Mouse (Mus musculus): ENCODE measurements around the gene Ctsf. TPM values are rescaled to one million over a fixed set of nuclear protein-coding genes. Genes with fewer than 3 reads are reported as not detected.
A peak's percentile ranks its signal among the peaks of the same experiment; 100 is the strongest.

Ctsf gene
- polyA plus RNA-seq, 1 experiment from 2014 or later, result 73.6 TPM

GRCm38 (mm10) chr19:4820678-4821303, 34.1 kb upstream of the Ctsf start:
- H3K4me3 ChIP-seq (replicated peaks; ENCODE audit: low read length), result no peak overlapping the region
- H3K36me3 ChIP-seq (ENCODE audit: control insufficient read depth, insufficient read depth), result no peaks in the 10 kb centered on the region
- no peaks in the 10 kb centered on the region for H3K4me1 ChIP-seq (replicated peaks; ENCODE audit: control insufficient read depth, insufficient read depth, low read length)
- no peaks in the 10 kb centered on the region for H3K9me3 ChIP-seq (ENCODE audit: control insufficient read depth, low read length)
- H3K4me2 ChIP-seq (ENCODE audit: low read length), result no peak overlapping the region
- H3K9ac ChIP-seq (replicated peaks; ENCODE audit: low read depth, low read length), result no peak overlapping the region
- no peak overlapping the region for H3K27ac ChIP-seq (ENCODE audit: low read length)
- peak; percentile 64 for ATAC-seq
- no peaks in the 10 kb centered on the region for H3K27me3 ChIP-seq (replicated peaks; ENCODE audit: control insufficient read depth, insufficient read depth, low read length)
- 57% methylated on average over 5 of the region's 5 CpGs for WGBS

- Histone ChIP-seq H3K4me2 (ENCODE audit: low read length) (no peak overlapping the region), H3K4me1 (replicated peaks; ENCODE audit: control insufficient read depth, insufficient read depth, low read length) (0 out of 2 replicates have a peak, but pooled peaks cover 3% of the 10 kb centered on the region), H3K9me3 (ENCODE audit: control insufficient read depth, low read length) (no peaks in the 10 kb centered on the region), H3K27me3 (replicated peaks; ENCODE audit: control insufficient read depth, insufficient read depth, low read length) (no peaks in the 10 kb centered on the region), H3K36me3 (ENCODE audit: control insufficient read depth, insufficient read depth) (no peaks in the 10 kb centered on the region), H3K27ac (ENCODE audit: low read length) (no peak overlapping the region), H3K9ac (replicated peaks; ENCODE audit: low read depth, low read length) (no peak overlapping the region), H3K4me3 (replicated peaks; ENCODE audit: low read length) (no peak overlapping the region)
- WGBS, result 64% methylated on average over 16 of the region's 16 CpGs
- ATAC-seq, result no peak
These were observed 26.4 kb upstream of the Ctsf start for GRCm38 (mm10) chr19:4828444-4829114.

DNA sequence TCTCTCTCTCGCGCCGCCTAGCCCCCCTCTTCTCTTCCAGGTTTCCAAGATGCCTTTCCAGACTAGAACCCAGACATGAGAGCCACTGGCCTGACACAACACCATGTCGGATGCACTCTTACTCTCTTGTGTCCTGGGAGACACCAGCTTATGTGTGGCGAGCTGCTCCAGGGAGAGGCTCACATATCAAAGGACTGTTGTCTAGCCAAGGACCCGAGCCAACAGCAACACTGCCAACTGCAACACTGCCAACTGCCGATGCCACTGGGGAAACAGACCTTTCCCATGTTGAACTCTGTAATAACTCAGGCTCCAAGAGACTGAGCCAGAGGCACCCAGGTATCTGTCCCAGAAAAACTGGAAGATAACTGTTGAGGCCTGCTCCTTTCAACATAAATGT, 25.8 kb upstream of the Ctsf start:
- Histone ChIP-seq H3K4me2 (ENCODE audit: low read length) (no peak overlapping the region), H3K9ac (replicated peaks; ENCODE audit: low read depth, low read length) (no peak overlapping the region), H3K4me1 (replicated peaks; ENCODE audit: control insufficient read depth, insufficient read depth, low read length) (0 out of 2 replicates have a peak, but pooled peaks cover 3% of the 10 kb centered on the region), H3K4me3 (replicated peaks; ENCODE audit: low read length) (no peak overlapping the region), H3K36me3 (ENCODE audit: control insufficient read depth, insufficient read depth) (no peaks in the 10 kb centered on the region), H3K9me3 (ENCODE audit: control insufficient read depth, low read length) (no peaks in the 10 kb centered on the region), H3K27ac (ENCODE audit: low read length) (no peak overlapping the region), H3K27me3 (replicated peaks; ENCODE audit: control insufficient read depth, insufficient read depth, low read length) (no peaks in the 10 kb centered on the region)
- WGBS, result 65% methylated on average over 7 of the region's 7 CpGs
- ATAC-seq, result no peak

DNA sequence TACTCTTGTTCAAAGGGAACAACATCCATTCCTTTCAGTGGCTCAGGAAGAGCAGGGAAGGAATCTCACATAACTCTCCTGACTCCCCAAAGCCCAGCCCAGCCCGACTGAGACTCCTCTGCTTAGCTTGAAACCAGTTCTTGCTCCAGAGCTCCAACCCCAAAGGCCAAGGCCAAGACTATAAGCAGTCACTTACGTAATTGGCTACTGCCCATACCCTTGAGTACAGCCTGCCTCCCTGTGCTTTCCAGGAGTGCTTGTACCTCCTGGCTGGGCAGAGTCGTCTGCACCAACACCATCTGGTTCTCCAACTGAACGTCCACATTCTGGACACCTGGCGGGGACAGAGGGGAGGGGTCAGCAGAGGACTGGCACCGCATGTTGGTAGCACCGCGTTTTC, 21.0 kb upstream of the Ctsf start:
- ATAC-seq, result no peak
- H3K9ac ChIP-seq (replicated peaks; ENCODE audit: low read depth, low read length), result no peak overlapping the region
- no peak overlapping the region for H3K27ac ChIP-seq (ENCODE audit: low read length)
- peaks cover 13% of the 10 kb centered on the region for H3K4me1 ChIP-seq (replicated peaks; ENCODE audit: control insufficient read depth, insufficient read depth, low read length)
- H3K4me3 ChIP-seq (replicated peaks; ENCODE audit: low read length), result no peak overlapping the region
- H3K4me2 ChIP-seq (ENCODE audit: low read length), result no peak overlapping the region
- H3K27me3 ChIP-seq (replicated peaks; ENCODE audit: control insufficient read depth, insufficient read depth, low read length), result no peaks in the 10 kb centered on the region
- no peaks in the 10 kb centered on the region for H3K36me3 ChIP-seq (ENCODE audit: control insufficient read depth, insufficient read depth)
- H3K9me3 ChIP-seq (ENCODE audit: control insufficient read depth, low read length), result no peaks in the 10 kb centered on the region
- 91% methylated on average over 8 of the region's 8 CpGs for WGBS

- Histone ChIP-seq H3K36me3 (ENCODE audit: control insufficient read depth, insufficient read depth) (no peaks in the 10 kb centered on the region), H3K9ac (replicated peaks; ENCODE audit: low read depth, low read length) (no peak overlapping the region), H3K4me3 (replicated peaks; ENCODE audit: low read length) (no peak overlapping the region), H3K27ac (ENCODE audit: low read length) (no peak overlapping the region), H3K4me2 (ENCODE audit: low read length) (no peak overlapping the region), H3K4me1 (replicated peaks; ENCODE audit: control insufficient read depth, insufficient read depth, low read length) (peaks cover 18% of the 10 kb centered on the region), H3K9me3 (ENCODE audit: control insufficient read depth, low read length) (no peaks in the 10 kb centered on the region), H3K27me3 (replicated peaks; ENCODE audit: control insufficient read depth, insufficient read depth, low read length) (peaks cover 17% of the 10 kb centered on the region)
- no peak for ATAC-seq
- 75% methylated on average over 2 of the region's 2 CpGs for WGBS
These were observed 18.8 kb upstream of the Ctsf start for GRCm38 (mm10) chr19:4836096-4836495.

DNA sequence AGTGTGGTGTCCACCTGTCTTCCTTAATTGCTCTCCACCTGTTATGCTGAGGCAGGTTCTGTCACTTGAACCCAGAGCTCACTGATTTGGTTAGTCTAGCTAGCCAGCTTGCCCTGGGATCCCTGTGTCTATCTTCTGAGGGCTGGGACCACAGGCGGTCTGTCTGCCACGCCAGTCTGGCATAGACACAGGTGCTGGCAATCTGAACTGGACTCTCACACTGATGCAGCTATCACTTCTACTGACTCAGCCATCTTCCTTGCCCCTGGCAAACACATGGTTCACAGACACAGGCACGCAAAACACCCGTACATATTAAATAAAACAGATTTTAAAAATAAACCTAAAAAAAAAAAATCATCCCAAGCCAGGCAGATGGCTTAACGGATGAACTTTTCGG, 17.9 kb upstream of the Ctsf start:
- peaks cover 18% of the 10 kb centered on the region for H3K4me1 ChIP-seq (replicated peaks; ENCODE audit: control insufficient read depth, insufficient read depth, low read length)
- no peak for ATAC-seq
- no peaks in the 10 kb centered on the region for H3K36me3 ChIP-seq (ENCODE audit: control insufficient read depth, insufficient read depth)
- H3K4me3 ChIP-seq (replicated peaks; ENCODE audit: low read length), result no peak overlapping the region
- H3K27ac ChIP-seq (ENCODE audit: low read length), result no peak overlapping the region
- WGBS, result 95% methylated on average over 6 of the region's 6 CpGs
- no peak overlapping the region for H3K4me2 ChIP-seq (ENCODE audit: low read length)
- no peaks in the 10 kb centered on the region for H3K9me3 ChIP-seq (ENCODE audit: control insufficient read depth, low read length)
- H3K27me3 ChIP-seq (replicated peaks; ENCODE audit: control insufficient read depth, insufficient read depth, low read length), result peaks cover 24% of the 10 kb centered on the region
- H3K9ac ChIP-seq (replicated peaks; ENCODE audit: low read depth, low read length), result no peak overlapping the region

- ATAC-seq, result peak; percentile 24
- no peak overlapping the region for H3K27ac ChIP-seq (ENCODE audit: low read length)
- no peaks in the 10 kb centered on the region for H3K9me3 ChIP-seq (ENCODE audit: control insufficient read depth, low read length)
- peak overlapping the region; percentile 100 for H3K4me2 ChIP-seq (ENCODE audit: low read length)
- H3K4me3 ChIP-seq (replicated peaks; ENCODE audit: low read length), result peak overlapping the region; percentile 73
- 30% methylated on average over 10 of the region's 10 CpGs for WGBS
- peak overlapping the region; percentile 66 for H3K9ac ChIP-seq (replicated peaks; ENCODE audit: low read depth, low read length)
- peaks cover 18% of the 10 kb centered on the region for H3K4me1 ChIP-seq (replicated peaks; ENCODE audit: control insufficient read depth, insufficient read depth, low read length)
- H3K27me3 ChIP-seq (replicated peaks; ENCODE audit: control insufficient read depth, insufficient read depth, low read length), result peaks cover 24% of the 10 kb centered on the region
- no peaks in the 10 kb centered on the region for H3K36me3 ChIP-seq (ENCODE audit: control insufficient read depth, insufficient read depth)
These were observed 16.3 kb upstream of the Ctsf start for GRCm38 (mm10) chr19:4838526-4839140.

DNA sequence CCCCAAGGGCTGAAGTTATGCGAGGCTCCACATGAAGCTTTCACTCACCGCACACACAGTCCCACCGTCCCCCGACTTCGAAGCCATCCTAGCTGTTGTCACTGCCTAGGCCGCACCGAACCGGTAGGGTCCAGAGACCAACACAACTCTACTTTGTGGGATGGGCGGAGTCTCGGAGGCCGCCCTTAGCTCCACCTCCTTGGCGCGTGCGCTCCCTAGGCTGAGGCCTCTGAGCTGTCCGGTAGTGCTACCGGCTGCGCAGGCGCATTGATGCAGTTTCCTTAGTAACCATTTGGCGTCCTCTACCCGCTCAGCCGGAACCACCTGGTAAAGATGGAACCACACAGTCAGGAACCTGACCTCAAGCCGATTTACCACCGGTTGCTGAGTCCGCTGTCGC, 15.8 kb upstream of the Ctsf start, which contains the start of the genes Ccs and Ccdc87:
Ccs (minus strand) TSS at position 184 of the 400 bp plus-strand sequence.
Ccdc87 (plus strand) TSS at position 218 of the 400 bp plus-strand sequence.
- under 1% methylated on average over 25 of the region's 25 CpGs for WGBS
- H3K9me3 ChIP-seq (ENCODE audit: control insufficient read depth, low read length), result no peaks in the 10 kb centered on the region
- peak within 1 kb of the TSS; percentile 66 for H3K9ac ChIP-seq (replicated peaks; ENCODE audit: low read depth, low read length)
- H3K27ac ChIP-seq (ENCODE audit: low read length), result no peak within 1 kb of the TSS
- peak within 1 kb of the TSS; percentile 73 for H3K4me3 ChIP-seq (replicated peaks; ENCODE audit: low read length)
- ATAC-seq, result peak; percentile 98
- no peaks in the 10 kb centered on the region for H3K36me3 ChIP-seq (ENCODE audit: control insufficient read depth, insufficient read depth)
- peaks cover 18% of the 10 kb centered on the region for H3K4me1 ChIP-seq (replicated peaks; ENCODE audit: control insufficient read depth, insufficient read depth, low read length)
- H3K4me2 ChIP-seq (ENCODE audit: low read length), result peak within 1 kb of the TSS; percentile 100
- H3K27me3 ChIP-seq (replicated peaks; ENCODE audit: control insufficient read depth, insufficient read depth, low read length), result peaks cover 24% of the 10 kb centered on the region

DNA sequence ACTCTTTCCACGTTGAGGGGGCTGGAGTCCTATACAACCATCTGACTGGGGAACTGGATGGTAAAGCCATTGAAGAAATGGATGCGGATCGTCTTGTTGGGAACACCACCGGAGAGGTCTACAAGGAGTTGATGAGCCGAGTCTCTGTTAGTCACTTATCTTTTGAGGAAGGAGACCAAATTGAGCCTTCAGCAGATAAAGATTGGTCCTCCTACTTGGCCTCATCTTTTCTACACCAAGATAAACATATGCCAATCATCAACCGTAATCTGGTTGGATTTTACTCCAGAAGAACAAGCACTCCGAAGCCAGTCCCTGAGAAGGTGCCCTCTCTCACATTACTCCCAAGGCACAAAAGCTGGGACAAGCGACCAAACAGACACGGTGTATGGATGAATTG, 14.1 kb upstream of the Ctsf start:
- Histone ChIP-seq H3K27me3 (replicated peaks; ENCODE audit: control insufficient read depth, insufficient read depth, low read length) (peaks cover 24% of the 10 kb centered on the region), H3K4me2 (ENCODE audit: low read length) (no peak overlapping the region), H3K27ac (ENCODE audit: low read length) (no peak overlapping the region), H3K36me3 (ENCODE audit: control insufficient read depth, insufficient read depth) (no peaks in the 10 kb centered on the region), H3K4me1 (replicated peaks; ENCODE audit: control insufficient read depth, insufficient read depth, low read length) (peaks cover 18% of the 10 kb centered on the region), H3K9me3 (ENCODE audit: control insufficient read depth, low read length) (no peaks in the 10 kb centered on the region), H3K9ac (replicated peaks; ENCODE audit: low read depth, low read length) (no peak overlapping the region), H3K4me3 (replicated peaks; ENCODE audit: low read length) (no peak overlapping the region)
- no peak for ATAC-seq
- 87% methylated on average over 9 of the region's 9 CpGs for WGBS

All from forebrain, embryonic 16.5 days (tissue).